Mouse (Mus musculus) hindbrain, embryonic 11.5 days (tissue): Measurements from ENCODE around the gene Slc43a1. TPM values are rescaled to one million over a fixed set of nuclear protein-coding genes. Genes with fewer than 3 reads are reported as not detected.
A peak's percentile ranks its signal among the peaks of the same experiment; 100 is the strongest.

ENCODE experiments used
- ATAC-seq: fragments of 200-750 bp; cut with Nextera tagmentation; 2 replicates; pipeline ENCODE4 v1.8.0; 2017; ENCODE audit warnings: mild to moderate bottlenecking, moderate TSS enrichment, moderate library complexity; ENCODE audit not compliant: low FRiP score
- DNase-seq: peaks from one replicate; pipeline ENCODE4 v3.0.0-alpha.2; 2015; ENCODE audit warnings: low spot score
- H3K27ac ChIP-seq: fragments of 300-500 bp; sonication (generic); 2 replicates; pipeline ENCODE4 v1.5.1; 2014; ENCODE audit warnings: mild to moderate bottlenecking, low read depth, low read length
- H3K27me3 ChIP-seq: fragments of 300-500 bp; sonication (generic); 2 replicates; pipeline ENCODE4 v1.6.1; 2014; ENCODE audit warnings: mild to moderate bottlenecking, low read length, moderate library complexity, mixed read lengths; ENCODE audit not compliant: control insufficient read depth, insufficient read depth
- H3K36me3 ChIP-seq: fragments of 300-500 bp; sonication (generic); 2 replicates; pipeline ENCODE4 v1.6.1; 2014; ENCODE audit warnings: mild to moderate bottlenecking, low read length, moderate library complexity, mixed read lengths; ENCODE audit not compliant: control insufficient read depth, insufficient read depth
- H3K4me1 ChIP-seq: fragments of 300-500 bp; sonication (generic); replicated peaks from 2 replicates; pipeline ENCODE4 v1.6.1; 2014; ENCODE audit warnings: low read length, mixed read lengths; ENCODE audit not compliant: control insufficient read depth, insufficient read depth
- H3K4me2 ChIP-seq: fragments of 300-500 bp; sonication (generic); replicated peaks from 2 replicates; pipeline ENCODE4 v1.6.1; 2014; ENCODE audit warnings: mild to moderate bottlenecking, low read depth, low read length
- H3K4me3 ChIP-seq: fragments of 300-500 bp; sonication (generic); 2 replicates; pipeline ENCODE4 v1.5.1; 2014; ENCODE audit warnings: low read depth, low read length
- H3K9ac ChIP-seq: fragments of 300-500 bp; sonication (generic); 2 replicates; pipeline ENCODE4 v1.6.1; 2014; ENCODE audit warnings: low read depth, low read length
- H3K9me3 ChIP-seq: fragments of 300-500 bp; sonication (generic); 2 replicates; pipeline ENCODE4 v1.6.1; 2016; ENCODE audit warnings: low read length; ENCODE audit not compliant: control insufficient read depth
- WGBS: fragments of 180-500 bp; shearing (Covaris S2); extraction: QIAGEN DNeasy Blood & Tissue Kit; methylation state at CpG from one replicate; pipeline ENCODE4 v1.1.7; 2014; 5-methylcytosine and 5-hydroxymethylcytosine counted together
- polyA plus RNA-seq: library from polyadenylated mRNA; unstranded; fragments of >200 nt; fragmentation: Nextera tagmentation; extraction: Ambion mirVana; gene quantifications from 2 replicates; pipeline ENCODE4 v1.2.1, GENCODE M21; 2014

The Slc43a1 gene
- polyA plus RNA-seq, 1 experiment from 2014 or later, result 14.5 TPM

- 40% methylated on average over 4 of the region's 4 CpGs for WGBS
- no peak for DNase-seq
- H3K27me3 ChIP-seq, result peaks cover 80% of the 10 kb centered on the region
Observed at GRCm38 (mm10) chr2:84884611-84885010, 46.0 kb downstream of the Slc43a1 start.

GRCm38 (mm10) chr2:84885084-84886055 lies 46.7 kb downstream of the Slc43a1 start:
- Histone ChIP-seq H3K27ac (no peak overlapping the region), H3K9me3 (no peaks in the 10 kb centered on the region), H3K4me1 (peaks cover 18% of the 10 kb centered on the region), H3K27me3 (peaks cover 83% of the 10 kb centered on the region), H3K9ac (no peak overlapping the region), H3K4me3 (peak overlapping the region; percentile 41), H3K4me2 (peak overlapping the region; percentile 3; the same call in 1 of the 2 replicates), H3K36me3 (no peaks in the 10 kb centered on the region)
- WGBS, result 4% methylated on average over 22 of the region's 23 CpGs
- ATAC-seq (no peak), DNase-seq (peak; percentile 47)

More at GRCm38 (mm10) chr2:84884611-84885010, 46.0 kb downstream of the Slc43a1 start:
- ATAC-seq, result no peak
- Histone ChIP-seq H3K4me1 (peaks cover 18% of the 10 kb centered on the region), H3K4me2 (no peak overlapping the region), H3K27ac (no peak overlapping the region), H3K4me3 (no peak overlapping the region), H3K9ac (no peak overlapping the region), H3K9me3 (no peaks in the 10 kb centered on the region), H3K36me3 (no peaks in the 10 kb centered on the region)

- DNase-seq (peak; percentile 59), ATAC-seq (peak; percentile 23; the same call in 1 of the 2 replicates)
- 2% methylated on average over 17 of the region's 35 CpGs for WGBS
- Histone ChIP-seq H3K4me2 (peak within 1 kb of the TSS; percentile 79), H3K9ac (peak within 1 kb of the TSS; percentile 40; the same call in 1 of the 2 replicates), H3K27me3 (peaks cover 82% of the 10 kb centered on the region), H3K27ac (no peak within 1 kb of the TSS), H3K4me1 (peaks cover 18% of the 10 kb centered on the region), H3K9me3 (no peaks in the 10 kb centered on the region), H3K4me3 (peak within 1 kb of the TSS; percentile 41), H3K36me3 (no peaks in the 10 kb centered on the region)
Observed at GRCm38 (mm10) chr2:84886234-84886731, 47.6 kb downstream of the Slc43a1 start, which contains the start of gene Rtn4rl2. Gene Rtn4rl2, minus strand, starts transcription at chr2:84886710.

GRCm38 (mm10) chr2:84886821-84887281 lies 48.2 kb downstream of the Slc43a1 start:
- Histone ChIP-seq H3K4me2 (peak overlapping the region; percentile 79), H3K27ac (no peak overlapping the region), H3K4me1 (peaks cover 18% of the 10 kb centered on the region), H3K27me3 (peaks cover 78% of the 10 kb centered on the region), H3K9me3 (no peaks in the 10 kb centered on the region), H3K9ac (no peak overlapping the region), H3K4me3 (peak overlapping the region; percentile 41), H3K36me3 (no peaks in the 10 kb centered on the region)
- 0% methylated on average over 28 of the region's 39 CpGs for WGBS
- ATAC-seq (peak; percentile 58), DNase-seq (peak; percentile 81)

- Histone ChIP-seq H3K36me3 (no peaks in the 10 kb centered on the region), H3K9ac (peak overlapping the region; percentile 40; the same call in 1 of the 2 replicates), H3K9me3 (no peaks in the 10 kb centered on the region), H3K4me3 (peak overlapping the region; percentile 41), H3K27ac (no peak overlapping the region), H3K4me1 (peaks cover 18% of the 10 kb centered on the region), H3K27me3 (peaks cover 70% of the 10 kb centered on the region), H3K4me2 (peak overlapping the region; percentile 79)
- DNase-seq (peak; percentile 65), ATAC-seq (peak; percentile 8)
- WGBS, result under 1% methylated on average over 58 of the region's 58 CpGs
Observed at GRCm38 (mm10) chr2:84887411-84888271, 49.0 kb downstream of the Slc43a1 start.

- Histone ChIP-seq H3K9ac (no peak overlapping the region), H3K27ac (no peak overlapping the region), H3K4me2 (peak overlapping the region; percentile 36), H3K36me3 (no peaks in the 10 kb centered on the region), H3K4me1 (peaks cover 13% of the 10 kb centered on the region), H3K9me3 (no peaks in the 10 kb centered on the region), H3K27me3 (peaks cover 59% of the 10 kb centered on the region), H3K4me3 (peak overlapping the region; percentile 20)
- DNase-seq, result peak; percentile 83
- 3% methylated on average over 28 of the region's 28 CpGs for WGBS
- ATAC-seq, result no peak
Observed at GRCm38 (mm10) chr2:84888657-84889315, 50.1 kb downstream of the Slc43a1 start.

- peaks cover 13% of the 10 kb centered on the region for H3K4me1 ChIP-seq
- peaks cover 52% of the 10 kb centered on the region for H3K27me3 ChIP-seq
- no peak overlapping the region for H3K9ac ChIP-seq
- DNase-seq, result no peak
- no peaks in the 10 kb centered on the region for H3K9me3 ChIP-seq
- H3K36me3 ChIP-seq, result no peaks in the 10 kb centered on the region
- WGBS, result 10% methylated on average over 14 of the region's 14 CpGs
- peak overlapping the region; percentile 36 for H3K4me2 ChIP-seq
- no peak overlapping the region; the same call in 1 of the 2 replicates for H3K4me3 ChIP-seq
- no peak overlapping the region for H3K27ac ChIP-seq
- ATAC-seq, result no peak
Observed at GRCm38 (mm10) chr2:84889316-84890044, 50.8 kb downstream of the Slc43a1 start.
